Mouse (Mus musculus) liver, embryonic 15.5 days (tissue): ENCODE measurements at regions not wholly inside any gene's neighbourhood (a gene's known extent, or its start where the extent isn't known, plus 50 kb on each side); places are given as distances from the start of the nearest gene placed in this dataset.

Experiments used
- ATAC-seq: fragments of 200-750 bp; cut with Nextera tagmentation; 2 replicates; pipeline ENCODE4 v1.8.0; 2017; ENCODE audit warnings: moderate number of reproducible peaks, mild to moderate bottlenecking, moderate library complexity; ENCODE audit not compliant: insufficient read depth
- H3K27ac ChIP-seq: fragments of 300-500 bp; sonication (generic); replicated peaks from 2 replicates; pipeline ENCODE4 v1.5.1; 2015; ENCODE audit warnings: mild to moderate bottlenecking, inconsistent platforms
- H3K27me3 ChIP-seq: fragments of 300-500 bp; sonication (generic); 2 replicates; pipeline ENCODE4 v1.6.1; 2015; ENCODE audit warnings: mild to moderate bottlenecking, inconsistent platforms
- H3K36me3 ChIP-seq: fragments of 300-500 bp; sonication (generic); replicated peaks from 2 replicates; pipeline ENCODE4 v1.6.1; 2015; ENCODE audit warnings: moderate library complexity, mild to moderate bottlenecking, inconsistent platforms
- H3K4me1 ChIP-seq: fragments of 300-500 bp; sonication (generic); replicated peaks from 2 replicates; pipeline ENCODE4 v1.6.1; 2015; ENCODE audit warnings: inconsistent platforms
- H3K4me2 ChIP-seq: fragments of 300-500 bp; sonication (generic); 2 replicates; pipeline ENCODE4 v1.6.1; 2015; ENCODE audit warnings: moderate library complexity, mild to moderate bottlenecking, inconsistent platforms
- H3K4me3 ChIP-seq: fragments of 300-500 bp; sonication (generic); replicated peaks from 2 replicates; pipeline ENCODE4 v1.5.1; 2015; ENCODE audit warnings: mild to moderate bottlenecking, inconsistent platforms
- H3K9ac ChIP-seq: fragments of 300-500 bp; sonication (generic); 2 replicates; pipeline ENCODE4 v1.6.1; 2015; ENCODE audit warnings: moderate library complexity, mild to moderate bottlenecking, inconsistent platforms
- H3K9me3 ChIP-seq: fragments of 300-500 bp; sonication (generic); replicated peaks from 2 replicates; pipeline ENCODE4 v1.6.1; 2016; ENCODE audit warnings: inconsistent platforms
- WGBS: fragments of 180-500 bp; shearing (Covaris S2); methylation state at CpG from one replicate; pipeline ENCODE4 v1.1.7; 2015; ENCODE audit warnings: mixed read lengths; ENCODE audit not compliant: insufficient replicate concordance; 5-methylcytosine and 5-hydroxymethylcytosine counted together

- Histone ChIP-seq H3K9me3 (no peaks in the 10 kb centered on the region), H3K36me3 (no peaks in the 10 kb centered on the region), H3K9ac (no peak overlapping the region), H3K4me3 (no peak overlapping the region), H3K4me2 (no peak overlapping the region), H3K4me1 (no peaks in the 10 kb centered on the region), H3K27me3 (no peaks in the 10 kb centered on the region), H3K27ac (no peak overlapping the region)
- no peak for ATAC-seq
- WGBS: 71% methylated on average over 12 of the region's 12 CpGs
Measured at GRCm38 (mm10) chr8:44766111-44766873, 169.0 kb upstream of the Fat1 start.

- no peak for ATAC-seq
Measured at GRCm38 (mm10) chr8:44767271-44767670, 168.0 kb upstream of the Fat1 start.

GRCm38 (mm10) chr8:44779212-44779611 is 156.0 kb upstream of the Fat1 start:
- Histone ChIP-seq H3K9me3 (no peaks in the 10 kb centered on the region), H3K4me2 (no peak overlapping the region), H3K36me3 (no peaks in the 10 kb centered on the region), H3K4me3 (no peak overlapping the region), H3K9ac (no peak overlapping the region), H3K27me3 (no peaks in the 10 kb centered on the region), H3K27ac (no peak overlapping the region), H3K4me1 (no peaks in the 10 kb centered on the region)
- no peak for ATAC-seq
- 63% methylated on average over 1 of the region's 1 CpGs for WGBS

More at GRCm38 (mm10) chr8:44767271-44767670, 168.0 kb upstream of the Fat1 start:
- no peak overlapping the region for H3K27ac ChIP-seq
- H3K4me1 ChIP-seq: no peaks in the 10 kb centered on the region
- 56% methylated on average over 4 of the region's 4 CpGs for WGBS
- H3K36me3 ChIP-seq: no peaks in the 10 kb centered on the region
- H3K9me3 ChIP-seq: no peaks in the 10 kb centered on the region
- H3K9ac ChIP-seq: no peak overlapping the region
- H3K4me3 ChIP-seq: no peak overlapping the region
- no peaks in the 10 kb centered on the region for H3K27me3 ChIP-seq
- no peak overlapping the region for H3K4me2 ChIP-seq

GRCm38 (mm10) chr8:44782421-44782820 is 152.8 kb upstream of the Fat1 start:
- Histone ChIP-seq H3K9me3 (no peaks in the 10 kb centered on the region), H3K4me1 (no peaks in the 10 kb centered on the region), H3K27me3 (no peaks in the 10 kb centered on the region), H3K27ac (no peak overlapping the region), H3K36me3 (no peaks in the 10 kb centered on the region), H3K9ac (no peak overlapping the region), H3K4me3 (no peak overlapping the region), H3K4me2 (no peak overlapping the region)
- WGBS: 66% methylated on average over 9 of the region's 9 CpGs
- ATAC-seq: no peak

- H3K9me3 ChIP-seq: no peaks in the 10 kb centered on the region
- H3K4me2 ChIP-seq: no peak overlapping the region
- no peaks in the 10 kb centered on the region for H3K4me1 ChIP-seq
- ATAC-seq: no peak
- H3K27ac ChIP-seq: no peak overlapping the region
- no peak overlapping the region for H3K9ac ChIP-seq
- H3K36me3 ChIP-seq: no peaks in the 10 kb centered on the region
- no peak overlapping the region for H3K4me3 ChIP-seq
- H3K27me3 ChIP-seq: no peaks in the 10 kb centered on the region
- 66% methylated on average over 8 of the region's 8 CpGs for WGBS
Measured at GRCm38 (mm10) chr8:44785161-44785560, 150.1 kb upstream of the Fat1 start.

GRCm38 (mm10) chr8:44786740-44787139 is 148.5 kb upstream of the Fat1 start:
- no peaks in the 10 kb centered on the region for H3K4me1 ChIP-seq
- WGBS: 54% methylated on average over 5 of the region's 5 CpGs
- H3K27me3 ChIP-seq: no peaks in the 10 kb centered on the region
- no peaks in the 10 kb centered on the region for H3K9me3 ChIP-seq
- ATAC-seq: no peak
- H3K4me3 ChIP-seq: no peak overlapping the region
- H3K4me2 ChIP-seq: no peak overlapping the region
- H3K36me3 ChIP-seq: no peaks in the 10 kb centered on the region
- no peak overlapping the region for H3K9ac ChIP-seq
- no peak overlapping the region for H3K27ac ChIP-seq

GRCm38 (mm10) chr8:44788290-44788689 is 147.0 kb upstream of the Fat1 start:
- no peak overlapping the region for H3K4me2 ChIP-seq
- H3K36me3 ChIP-seq: no peaks in the 10 kb centered on the region
- no peak overlapping the region for H3K9ac ChIP-seq
- no peaks in the 10 kb centered on the region for H3K4me1 ChIP-seq
- H3K9me3 ChIP-seq: no peaks in the 10 kb centered on the region
- H3K27me3 ChIP-seq: no peaks in the 10 kb centered on the region
- WGBS: 73% methylated on average over 3 of the region's 3 CpGs
- H3K27ac ChIP-seq: no peak overlapping the region
- no peak overlapping the region for H3K4me3 ChIP-seq
- ATAC-seq: no peak

GRCm38 (mm10) chr8:44799513-44799912 is 135.7 kb upstream of the Fat1 start:
- no peak for ATAC-seq
- Histone ChIP-seq H3K36me3 (no peaks in the 10 kb centered on the region), H3K9me3 (no peaks in the 10 kb centered on the region), H3K9ac (no peak overlapping the region), H3K4me2 (no peak overlapping the region), H3K27me3 (no peaks in the 10 kb centered on the region), H3K4me3 (no peak overlapping the region), H3K4me1 (0 out of 2 replicates have a peak, but pooled peaks cover 7% of the 10 kb centered on the region), H3K27ac (no peak overlapping the region)
- 35% methylated on average over 3 of the region's 3 CpGs for WGBS

GRCm38 (mm10) chr8:44800827-44801273 is 134.4 kb upstream of the Fat1 start:
- H3K4me2 ChIP-seq: peak overlapping the region; percentile 39
- no peak overlapping the region for H3K4me3 ChIP-seq
- H3K36me3 ChIP-seq: no peaks in the 10 kb centered on the region
- H3K9ac ChIP-seq: no peak overlapping the region
- H3K27me3 ChIP-seq: no peaks in the 10 kb centered on the region
- 12% methylated on average over 6 of the region's 6 CpGs for WGBS
- H3K27ac ChIP-seq: no peak overlapping the region
- 0 out of 2 replicates have a peak, but pooled peaks cover 7% of the 10 kb centered on the region for H3K4me1 ChIP-seq
- ATAC-seq: 0 out of 2 replicates have a peak, but pooled peaks have one; percentile 44
- no peaks in the 10 kb centered on the region for H3K9me3 ChIP-seq

GRCm38 (mm10) chr8:44801604-44802206 is 133.5 kb upstream of the Fat1 start:
- Histone ChIP-seq H3K9ac (no peak overlapping the region), H3K4me2 (no peak overlapping the region), H3K4me3 (no peak overlapping the region), H3K27ac (no peak overlapping the region), H3K27me3 (no peaks in the 10 kb centered on the region), H3K9me3 (no peaks in the 10 kb centered on the region), H3K36me3 (no peaks in the 10 kb centered on the region), H3K4me1 (0 out of 2 replicates have a peak, but pooled peaks cover 7% of the 10 kb centered on the region)
- no peak for ATAC-seq
- WGBS: 48% methylated on average over 6 of the region's 6 CpGs

- no peaks in the 10 kb centered on the region for H3K36me3 ChIP-seq
- no peaks in the 10 kb centered on the region for H3K27me3 ChIP-seq
- H3K9me3 ChIP-seq: no peaks in the 10 kb centered on the region
- H3K9ac ChIP-seq: no peak overlapping the region
- WGBS: 60% methylated on average over 5 of the region's 5 CpGs
- 0 out of 2 replicates have a peak, but pooled peaks cover 7% of the 10 kb centered on the region for H3K4me1 ChIP-seq
- ATAC-seq: no peak
- H3K27ac ChIP-seq: no peak overlapping the region
- H3K4me2 ChIP-seq: no peak overlapping the region
- no peak overlapping the region for H3K4me3 ChIP-seq
Measured at GRCm38 (mm10) chr8:44802331-44802730, 132.9 kb upstream of the Fat1 start.
